Mouse (Mus musculus): ENCODE data around the gene Agxt2.

Agxt2 gene

DNA sequence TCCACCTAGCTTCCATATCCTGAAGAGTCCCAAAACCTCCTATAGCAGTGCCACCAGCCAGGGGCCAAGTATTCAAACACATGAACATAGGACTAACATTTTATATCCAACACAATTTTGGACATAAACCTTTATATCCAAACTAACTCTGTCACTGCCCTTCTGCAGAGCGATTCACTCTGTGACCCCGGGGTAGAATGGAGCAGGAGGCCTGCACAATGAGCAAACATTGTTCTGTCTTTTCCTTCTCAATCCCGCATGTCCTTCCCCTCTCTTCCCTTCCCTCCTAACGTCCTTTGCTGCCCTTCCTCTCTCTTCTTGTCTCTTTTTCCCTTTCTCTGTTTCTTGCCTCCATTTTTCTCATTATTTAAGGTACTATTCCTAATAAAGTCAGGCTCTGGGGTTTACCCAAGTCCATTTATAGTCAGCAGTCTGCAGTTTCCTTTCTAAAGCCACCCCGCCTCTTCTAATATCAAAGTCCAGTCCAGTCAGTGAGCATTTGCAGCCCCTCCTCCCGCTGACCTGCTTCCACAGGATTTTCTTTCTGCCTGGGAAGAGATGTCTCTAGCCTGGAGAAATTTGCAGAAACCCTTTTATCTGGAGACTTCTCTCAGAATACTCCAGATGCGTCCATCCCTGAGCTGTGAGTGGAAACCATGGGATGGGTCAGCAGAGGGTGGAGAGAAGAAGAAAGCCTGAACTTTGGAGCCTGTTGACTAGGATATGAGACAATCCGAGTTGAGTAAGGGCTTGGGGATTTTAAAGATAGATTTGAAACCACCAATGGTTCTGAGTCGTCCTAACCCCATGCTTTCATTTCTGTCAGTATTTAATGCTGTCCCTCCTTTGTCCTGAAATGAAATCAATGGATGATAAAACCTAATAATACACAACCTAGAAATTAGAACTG lies at the start of gene Agxt2:
Gene Agxt2, plus strand, starts transcription at position 494 of the 910 bp plus-strand sequence.
- DNase-seq, result no peak

DNA sequence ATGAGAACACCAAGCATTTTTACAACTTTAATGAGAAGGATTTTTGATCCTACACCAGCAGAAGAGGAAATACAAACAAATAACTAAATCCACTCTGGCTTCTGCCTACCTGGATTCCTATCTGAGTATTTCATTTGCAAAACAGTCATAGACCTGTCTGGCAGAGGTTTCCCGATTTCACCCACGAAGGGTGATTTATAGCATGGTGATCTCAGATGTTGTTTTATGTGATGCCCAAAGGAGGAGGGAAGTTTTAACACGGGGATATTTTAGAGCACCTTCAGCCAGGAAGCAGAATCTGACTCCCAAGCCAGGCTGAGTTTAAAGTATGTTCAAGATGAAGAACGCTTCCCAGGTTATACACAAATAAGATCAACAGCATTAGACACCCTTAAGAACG lies 46.5 kb upstream of the Agxt2 start:
- DNase-seq, result no peak

DNA sequence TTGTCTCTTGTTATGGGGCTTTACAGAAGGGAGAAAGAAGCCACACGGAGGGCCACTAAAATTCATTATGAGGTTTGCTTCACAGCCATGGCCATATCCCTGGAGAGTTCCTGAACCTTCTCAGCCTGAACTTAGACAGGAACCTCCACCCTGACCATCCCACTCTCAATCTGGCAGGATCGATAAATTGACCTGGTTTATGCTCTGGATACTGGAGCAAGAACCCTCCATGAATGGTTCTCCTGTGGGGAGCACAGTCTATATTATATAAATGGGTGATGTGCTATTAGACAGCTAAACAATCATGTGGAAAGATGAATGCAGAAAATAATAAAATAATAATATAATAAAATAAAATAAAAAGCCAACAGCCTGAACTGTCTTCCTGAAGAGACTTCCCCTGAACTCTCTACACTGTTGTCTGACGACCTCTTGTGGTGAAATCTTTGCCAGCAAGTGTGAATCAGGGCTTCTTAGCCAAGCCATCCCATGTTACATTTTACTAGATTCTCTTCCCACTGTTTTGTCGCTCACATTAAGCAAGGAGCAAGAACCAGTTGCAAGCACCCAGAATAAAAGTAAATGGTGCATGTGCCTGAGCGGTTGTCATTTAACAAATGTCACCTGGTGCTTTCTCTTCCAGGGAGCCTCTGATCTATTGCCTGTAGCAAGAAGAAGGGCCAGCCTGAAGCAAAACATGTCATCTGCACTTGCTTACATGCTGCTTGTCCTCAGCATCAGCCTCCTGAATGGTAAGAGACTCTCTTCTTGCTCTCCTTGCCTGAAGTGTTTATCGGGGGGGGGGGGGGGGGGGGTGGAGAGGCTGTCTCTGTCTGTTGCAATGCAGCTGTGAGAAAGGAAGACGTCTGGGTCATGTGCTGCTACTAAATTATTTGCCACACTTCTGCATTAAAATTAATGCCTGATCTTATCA lies 44.5 kb upstream of the Agxt2 start:
- DNase-seq, result peak; percentile 80 to 81

DNA sequence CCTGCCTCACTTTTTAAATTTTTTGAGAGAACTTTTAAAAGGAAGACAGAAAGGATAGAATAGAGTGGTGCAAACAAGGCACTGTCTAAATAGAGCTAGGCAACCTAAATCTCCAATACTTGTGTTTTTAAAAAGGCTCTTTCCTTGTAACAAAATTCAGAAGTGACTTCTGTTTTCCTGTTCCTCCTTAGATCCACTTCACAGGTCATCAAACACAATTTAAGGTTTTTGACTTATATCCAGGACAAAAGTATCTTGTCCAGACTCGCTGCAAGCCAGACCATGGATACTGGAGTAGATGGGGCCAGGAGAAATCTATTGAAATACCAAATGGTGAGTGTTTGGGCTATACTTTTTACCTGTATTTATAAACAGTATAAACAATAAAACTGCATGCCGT lies 33.3 kb upstream of the Agxt2 start, which contains the start of gene Gm21973:
Gene Gm21973, plus strand, starts transcription at position 301 of the 400 bp plus-strand sequence.
- no peak for DNase-seq

DNA sequence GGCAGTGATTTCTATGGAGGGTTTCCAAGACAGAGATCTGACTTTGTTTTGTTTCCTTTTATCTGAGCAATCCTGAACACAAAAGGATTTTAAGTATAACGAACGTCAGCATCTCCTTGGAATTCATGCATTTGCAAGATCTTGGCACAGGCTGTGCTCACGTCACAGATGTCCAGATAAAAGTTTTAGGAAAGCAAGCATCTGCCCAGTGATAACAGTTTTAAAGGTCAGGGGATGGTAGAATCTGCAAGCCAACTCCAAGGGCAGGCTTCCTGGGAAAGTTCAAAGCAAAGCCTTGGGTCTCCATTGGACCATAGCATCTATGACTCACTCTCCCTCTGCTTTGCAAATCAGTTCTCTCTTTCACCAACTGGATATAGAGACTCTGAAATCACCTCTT lies 27.7 kb upstream of the Agxt2 start:
- no peak for DNase-seq

DNA sequence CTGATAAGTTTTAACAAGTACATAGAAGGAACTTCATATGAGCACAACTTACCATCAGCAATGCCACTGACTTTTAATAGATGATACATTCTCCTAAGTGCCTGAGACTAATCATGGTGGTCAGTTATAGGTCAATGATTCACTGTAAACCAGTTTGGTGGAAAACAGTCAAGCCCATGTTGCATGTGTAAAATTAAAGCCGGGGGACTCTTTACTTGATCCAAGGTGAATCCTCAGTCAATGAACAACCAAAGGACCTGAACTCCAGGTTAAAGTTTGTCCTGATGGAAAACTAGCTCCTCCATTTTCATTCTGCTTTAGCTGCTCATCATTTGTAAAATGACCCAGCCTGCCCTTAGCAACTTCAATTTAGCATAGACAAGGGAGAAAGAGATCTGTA lies 25.8 kb upstream of the Agxt2 start:
- DNase-seq, result no peak

DNA sequence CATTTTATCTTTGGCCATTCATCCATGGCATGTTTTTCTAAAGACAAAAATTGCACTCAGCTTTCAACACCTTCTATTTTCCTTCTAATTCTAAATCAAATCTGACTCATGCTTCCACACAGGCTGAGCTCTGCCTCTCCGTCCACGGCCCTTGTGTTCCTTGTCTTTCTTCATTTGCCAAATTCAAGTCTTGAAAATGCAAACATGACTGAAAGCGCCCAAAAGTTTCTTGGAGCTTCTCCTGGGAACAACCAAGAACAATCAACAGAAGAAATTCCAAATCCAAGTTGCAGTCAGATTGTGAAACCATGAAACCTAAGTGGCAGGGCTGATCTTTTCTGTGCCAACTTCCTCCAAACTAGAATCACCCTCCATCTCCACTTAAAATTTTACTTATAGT lies 19.7 kb upstream of the Agxt2 start:
- no peak for DNase-seq

DNA sequence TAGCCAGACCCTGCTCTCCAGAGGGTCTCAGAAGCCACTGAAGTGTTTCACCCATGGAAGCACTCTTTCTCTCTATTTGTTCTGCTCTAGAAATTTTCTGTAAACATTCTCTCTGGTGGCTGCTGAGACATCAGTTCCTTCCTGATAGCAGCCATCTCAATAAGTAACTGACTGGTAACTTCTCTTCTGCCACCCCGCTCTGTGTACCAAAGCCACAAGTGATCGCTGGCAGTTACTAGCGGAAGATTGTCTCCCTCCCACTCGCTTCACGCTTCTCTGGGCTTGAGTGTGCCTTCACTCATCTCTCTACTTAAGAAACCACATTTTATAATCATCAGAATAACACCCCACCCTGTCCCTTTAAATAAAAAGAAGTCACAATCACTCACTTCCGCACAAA lies 11.3 kb upstream of the Agxt2 start:
- no peak for DNase-seq

DNA sequence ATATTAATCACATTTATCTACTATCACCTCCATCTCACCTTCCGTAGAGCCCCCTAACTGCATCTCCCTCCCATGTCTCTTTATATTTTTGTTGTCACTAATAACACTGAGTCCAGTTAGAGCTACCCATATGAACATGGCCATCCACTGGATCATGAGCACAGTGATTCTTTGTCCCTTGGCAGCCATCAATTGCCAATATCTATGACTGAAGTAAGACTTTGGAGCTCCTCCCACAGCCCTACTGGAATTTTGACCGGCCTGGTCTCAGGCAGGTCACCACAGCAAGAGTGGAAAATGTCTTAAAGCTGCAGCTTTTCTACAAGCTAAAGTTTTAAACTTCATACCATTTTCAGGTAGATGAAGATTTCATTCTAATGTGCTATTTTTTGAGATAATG lies 8.0 kb downstream of the Agxt2 start:
- no peak for DNase-seq

DNA sequence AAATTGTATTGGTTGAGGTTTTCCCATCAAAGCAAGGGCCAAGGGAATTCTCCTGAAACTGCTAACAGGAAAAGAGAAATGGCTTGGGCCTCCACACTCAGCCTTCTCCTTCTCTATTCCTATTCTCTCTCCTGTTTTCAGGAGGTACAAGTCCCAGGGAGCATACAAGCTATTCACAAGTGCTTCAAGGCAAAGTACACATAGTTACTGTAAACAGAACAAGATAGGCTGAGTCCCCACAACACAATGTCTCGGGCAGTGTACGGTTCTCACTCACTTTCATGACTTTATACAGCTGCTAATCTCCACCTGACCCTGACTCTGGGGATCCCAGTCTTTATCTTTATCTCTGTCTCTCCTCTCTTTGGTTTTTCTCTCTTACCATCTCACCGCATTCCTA lies 17.1 kb downstream of the Agxt2 start:
- DNase-seq, result no peak

DNA sequence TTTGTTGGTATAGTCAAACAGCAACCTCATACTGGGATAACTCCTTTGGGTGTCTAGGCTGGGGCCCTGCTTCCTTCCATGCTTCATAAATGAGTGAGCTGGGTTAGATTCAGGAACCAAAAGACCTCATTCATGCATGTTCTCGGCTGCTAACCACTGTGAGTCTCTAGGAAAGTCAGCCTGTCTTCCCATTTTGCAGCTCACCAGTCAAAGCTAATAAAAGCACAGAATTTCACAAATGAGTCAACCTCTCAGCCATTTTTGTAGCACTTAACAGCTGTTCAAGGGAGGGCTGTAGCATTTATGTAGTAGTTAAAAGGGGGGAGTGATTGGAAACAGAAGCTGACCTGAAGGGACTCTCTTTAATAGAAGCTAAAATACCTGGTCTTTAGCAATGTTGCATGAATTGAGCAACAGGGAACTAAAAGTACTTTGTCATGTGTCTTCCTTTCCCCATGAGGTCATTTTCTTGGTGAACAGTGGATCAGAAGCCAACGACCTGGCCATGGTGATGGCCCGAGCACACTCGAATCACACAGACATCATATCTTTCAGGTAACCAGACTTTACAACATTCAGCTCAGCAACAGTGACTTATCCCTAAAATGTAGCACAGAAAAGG lies 20.1 kb downstream of the Agxt2 start:
- no peak for DNase-seq

DNA sequence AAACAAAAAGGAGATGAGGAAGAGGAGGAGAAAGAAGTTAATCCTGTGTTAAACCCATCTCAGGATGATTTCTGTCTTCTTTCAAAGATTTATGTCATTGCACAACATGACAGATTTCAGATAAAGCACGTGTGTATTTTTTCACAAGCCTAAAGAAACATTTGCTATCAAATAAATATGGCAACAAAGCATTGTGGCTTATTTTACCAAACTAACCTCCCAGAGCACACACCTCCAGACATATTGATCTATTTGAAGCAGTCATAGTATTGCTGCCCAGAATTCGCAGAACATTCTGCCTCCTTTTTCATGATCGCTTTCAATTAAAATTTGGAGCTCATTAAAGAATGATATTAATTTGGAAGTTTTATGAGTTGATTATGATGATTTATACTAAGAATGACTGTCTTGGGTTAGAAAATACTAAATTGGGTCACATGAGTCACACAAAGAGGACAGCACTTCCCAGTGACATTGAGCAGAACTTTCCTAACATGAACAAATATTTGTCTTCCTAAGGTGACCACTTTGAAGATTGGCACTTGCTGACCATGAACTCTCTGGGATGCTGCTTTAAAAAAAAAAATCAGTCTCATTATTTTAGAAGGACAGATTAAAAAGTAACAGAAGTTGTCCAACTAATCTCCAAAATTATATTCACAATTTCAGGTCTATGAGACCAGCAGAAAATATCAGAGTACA lies 21.6 kb downstream of the Agxt2 start:
- no peak for DNase-seq

DNA sequence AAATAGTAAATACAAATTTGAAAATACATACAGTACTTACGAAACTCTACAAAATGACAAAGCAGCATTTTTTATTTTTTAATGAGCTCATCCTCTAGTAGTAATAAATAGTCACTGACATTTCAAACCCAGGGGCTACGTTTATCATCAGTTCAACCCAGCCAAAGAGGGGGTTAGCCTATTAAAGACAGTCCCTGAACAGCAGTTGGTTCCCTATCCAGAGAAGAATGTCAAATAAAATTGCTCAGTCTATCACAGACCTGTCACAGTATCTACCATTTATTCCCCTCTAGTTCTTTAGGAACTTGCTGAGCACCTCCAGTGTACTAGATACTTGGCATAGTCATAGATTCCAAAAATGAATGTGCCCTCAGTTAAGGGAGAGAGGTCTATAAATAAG lies 28.9 kb downstream of the Agxt2 start:
- no peak for DNase-seq

DNA sequence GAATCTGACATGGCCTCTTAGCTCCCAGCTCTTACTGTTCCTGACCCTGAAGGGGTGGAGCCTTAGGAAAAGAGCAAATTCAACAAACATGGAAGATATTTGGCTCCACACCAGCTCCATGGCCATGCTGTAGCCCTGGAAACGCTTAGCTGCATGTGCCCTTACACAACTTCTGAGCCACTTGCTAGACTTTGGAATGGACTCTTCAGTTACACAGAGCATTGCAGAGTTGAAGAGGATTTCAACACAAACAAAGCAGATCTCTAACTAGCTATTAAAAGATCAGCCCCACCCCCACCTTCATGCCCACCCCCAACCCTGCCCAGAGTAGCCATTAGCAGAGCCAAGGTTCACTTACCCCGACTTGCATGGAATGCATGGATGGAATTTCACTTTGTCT lies 41.5 kb downstream of the Agxt2 start:
- DNase-seq, result no peak

DNA sequence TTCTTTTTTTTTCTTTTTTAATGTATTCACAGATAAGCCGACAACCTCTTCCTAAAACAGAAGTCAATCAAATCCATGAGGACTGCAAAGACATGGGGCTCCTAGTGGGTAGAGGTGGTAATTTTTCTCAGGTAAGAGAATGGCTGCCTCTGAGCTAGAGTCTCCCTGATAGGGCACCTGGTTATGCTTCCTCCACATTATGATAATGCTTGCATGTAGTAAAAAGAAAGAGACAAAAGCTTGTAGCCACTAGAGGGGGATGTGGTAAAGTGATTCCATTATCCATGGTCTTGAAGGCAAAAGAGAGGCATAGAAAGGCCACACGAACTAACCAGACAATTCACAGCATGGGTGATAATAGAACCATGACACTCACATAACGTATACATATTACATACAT lies 42.1 kb downstream of the Agxt2 start:
- no peak for DNase-seq

DNA sequence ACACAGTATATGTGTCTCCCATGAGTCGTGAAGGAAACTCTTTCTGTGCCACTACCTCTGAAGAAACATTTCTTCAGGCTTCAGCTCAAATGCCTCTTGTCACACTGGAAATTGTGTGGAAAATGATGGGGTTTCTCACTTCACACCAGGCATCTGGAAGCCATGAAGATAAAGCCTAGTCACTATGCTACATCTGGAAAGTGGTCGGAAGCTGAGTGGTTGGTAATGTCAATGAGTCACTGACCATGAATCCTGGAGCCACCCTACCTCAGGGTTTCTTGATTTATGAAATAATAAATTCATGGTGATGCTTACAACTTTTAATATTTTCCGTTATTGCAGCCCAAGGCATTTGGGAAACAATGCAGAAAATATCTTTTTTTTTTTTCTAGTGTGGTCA lies 51.5 kb downstream of the Agxt2 start:
- DNase-seq, result no peak

DNA sequence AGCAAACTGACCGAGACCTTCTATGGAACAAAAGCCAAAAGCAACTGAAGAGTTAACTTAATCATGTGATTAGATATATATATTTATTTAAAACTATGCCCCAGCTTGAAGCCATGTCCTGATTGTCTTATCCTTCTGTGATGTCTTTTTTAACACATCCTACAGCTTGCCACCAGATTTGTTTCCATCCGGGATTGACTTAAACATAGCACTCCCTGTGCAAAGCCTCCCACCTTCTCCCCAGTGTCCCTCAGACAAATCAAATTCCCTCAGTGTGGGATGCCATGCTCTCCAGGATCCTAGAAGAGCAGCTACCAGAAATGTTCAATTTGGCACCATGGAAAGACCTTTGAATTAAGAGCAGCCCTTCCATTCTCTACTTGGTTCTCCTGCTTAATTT lies 52.5 kb downstream of the Agxt2 start:
- no peak for DNase-seq

DNA sequence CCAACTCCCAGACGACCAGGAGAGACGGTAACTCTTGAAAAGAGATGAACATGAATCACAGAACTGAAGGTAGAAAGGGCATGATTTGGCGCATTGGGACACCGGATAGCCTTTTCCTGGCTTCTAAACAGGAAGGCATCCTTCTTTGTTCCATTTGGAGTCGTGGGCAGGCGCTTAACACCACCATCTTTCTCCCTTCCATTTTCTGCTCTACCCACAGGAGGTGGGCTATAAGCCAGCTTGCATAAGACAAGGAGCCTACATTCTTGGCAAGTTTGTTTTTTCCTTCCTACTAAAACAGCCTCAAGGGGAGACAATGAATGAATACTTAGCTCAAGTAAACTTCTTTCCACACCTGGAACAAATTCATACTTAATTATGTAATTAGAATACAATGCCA lies 55.3 kb downstream of the Agxt2 start:
- no peak for DNase-seq

DNA sequence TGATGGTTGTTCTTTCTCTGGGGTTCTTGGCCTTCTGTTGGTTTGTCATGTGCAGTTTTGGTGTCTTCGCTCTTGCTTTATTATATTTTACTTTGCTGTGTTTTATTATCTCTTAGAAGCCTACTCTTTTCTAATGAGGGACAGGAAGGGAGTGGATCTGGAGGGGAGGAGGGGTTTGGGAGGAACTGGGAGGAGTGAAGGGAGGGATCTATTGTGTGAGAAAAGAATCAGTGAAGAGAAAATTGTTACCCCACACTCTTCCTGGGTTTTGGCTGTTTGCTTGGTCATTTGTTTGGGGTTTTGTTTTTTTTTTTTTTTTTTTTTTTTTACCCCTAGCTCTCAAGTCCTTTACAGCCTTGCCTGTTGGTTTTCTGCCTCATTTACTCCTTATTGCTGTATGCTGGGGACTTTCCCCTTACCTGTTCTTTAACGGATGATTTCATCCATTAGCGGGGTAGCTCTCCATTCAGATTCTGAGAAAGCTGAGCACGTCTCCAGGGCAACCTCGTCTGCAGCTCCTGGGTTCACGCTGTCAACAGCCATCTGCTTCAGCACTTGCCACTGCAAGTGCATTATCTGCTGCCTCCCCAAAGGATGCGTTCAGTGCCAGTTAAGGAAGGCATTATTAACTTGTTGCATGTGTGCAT lies 62.9 kb downstream of the Agxt2 start:
- peak; percentile 5 to 25 for DNase-seq

DNA sequence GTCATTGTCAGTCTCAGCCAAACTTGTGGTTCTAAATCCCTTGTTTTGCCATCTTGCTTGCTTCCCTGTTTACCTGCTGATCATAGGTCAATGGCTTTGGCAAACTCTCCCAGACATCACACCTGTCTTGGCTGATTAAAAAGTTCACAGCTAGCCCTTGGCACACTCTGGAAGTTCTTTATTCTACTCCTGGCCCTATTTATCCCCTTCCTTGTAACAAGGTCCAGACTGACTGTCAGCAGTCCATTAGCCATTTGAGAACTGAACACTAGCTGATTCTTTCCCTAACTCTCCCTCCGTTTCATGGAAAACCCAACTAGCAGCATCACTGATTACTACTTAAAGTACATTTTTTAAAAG lies 63.4 kb downstream of the Agxt2 start:
- DNase-seq, result no peak

DNA sequence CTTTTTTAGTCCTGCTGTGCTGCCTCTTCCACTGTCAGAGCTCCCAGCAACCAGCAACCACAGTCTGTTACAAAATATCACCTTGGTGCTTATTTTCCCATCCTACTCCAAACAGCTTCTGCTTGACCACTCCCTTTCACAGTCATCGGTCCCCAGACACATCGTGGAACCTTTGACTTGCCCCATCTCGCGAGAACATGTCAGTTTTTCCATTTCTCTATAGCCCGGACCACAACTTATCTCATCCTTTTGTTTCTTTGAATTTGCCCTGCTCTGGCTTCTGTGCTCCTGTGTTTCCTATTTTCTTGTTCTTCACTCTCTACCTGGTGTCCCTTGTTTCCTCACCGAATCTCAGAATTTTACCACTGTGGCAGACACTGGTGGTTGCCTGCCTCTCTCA lies 67.8 kb downstream of the Agxt2 start:
- no peak for DNase-seq

Data from cerebellum, postnatal 14 days (tissue).